Mouse (Mus musculus) olfactory bulb, adult 2 months (tissue): ENCODE data around the gene Wars. TPM values are rescaled to one million over a fixed set of nuclear protein-coding genes. Genes with fewer than 3 reads are reported as not detected.

ENCODE experiments used
- H3K27ac ChIP-seq: fragments of 200-500 bp; 2 replicates; pipeline ENCODE4 v1.5.1; 2012; ENCODE audit warnings: low read depth, low read length; ENCODE audit not compliant: insufficient read depth
- H3K4me1 ChIP-seq: fragments of 200-500 bp; 2 replicates; pipeline ENCODE4 v1.6.1; 2012; ENCODE audit warnings: low read length; ENCODE audit not compliant: control insufficient read depth, insufficient read depth
- H3K4me3 ChIP-seq: fragments of 200-500 bp; 2 replicates; pipeline ENCODE4 v1.5.1; 2012; ENCODE audit warnings: mild to moderate bottlenecking, low read depth, low read length, moderate library complexity; ENCODE audit not compliant: insufficient read depth
- CTCF ChIP-seq: fragments of 200-500 bp; IDR thresholded peaks from 2 replicates; pipeline ENCODE4 v1.5.1; 2012; ENCODE audit warnings: low read depth, mild to moderate bottlenecking, low read length, moderate library complexity; ENCODE audit not compliant: insufficient read depth
- POLR2A ChIP-seq: fragments of 200-500 bp; IDR thresholded peaks from 2 replicates; pipeline ENCODE4 v1.6.1; 2012; ENCODE audit warnings: mild to moderate bottlenecking, low read depth, low read length, moderate library complexity; ENCODE audit not compliant: insufficient read depth
- WGBS: fragments of 180-500 bp; shearing (Covaris S2); methylation state at CpG from one replicate; pipeline ENCODE4 v1.1.7; 2018; 5-methylcytosine and 5-hydroxymethylcytosine counted together
- polyA plus RNA-seq: library from polyadenylated mRNA; stranded (reverse); fragments of >200 nt; gene quantifications from 2 replicates; pipeline ENCODE4 v1.2.4, GENCODE M21; 2012; ENCODE audit warnings: low replicate concordance; ENCODE audit not compliant: missing spikeins, insufficient read depth, insufficient read length

Wars gene
- 429 TPM in 1 of 2 replicates, not detected in the other for polyA plus RNA-seq

- under 1% methylated on average over 58 of the region's 58 CpGs for WGBS
- Histone ChIP-seq H3K4me3 (peak within 1 kb of the TSS; percentile 71), H3K27ac (0 out of 2 replicates have a peak within 1 kb of the TSS, but pooled peaks have one; percentile 19), H3K4me1 (peaks cover 2% of the 10 kb centered on the region; the same call in 1 of the 2 replicates)
- TF ChIP-seq POLR2A = peak; percentile 53; the same call in 1 of the 2 replicates
- no peak for TF ChIP-seq CTCF
Measured at GRCm38 (mm10) chr12:108893715-108894431, at the start of gene Wars. TSS of gene Wars (minus strand) at chr12:108894174.

GRCm38 (mm10) chr12:108942203-108942923, 48.4 kb upstream of the Wars start:
- no peak overlapping the region for H3K4me3 ChIP-seq
- peak overlapping the region; percentile 68 for H3K27ac ChIP-seq
- peaks cover 28% of the 10 kb centered on the region for H3K4me1 ChIP-seq
- WGBS = 46% methylated on average over 14 of the region's 14 CpGs
- no peak for TF ChIP-seq POLR2A
- 0 out of 2 replicates have a peak, but pooled peaks have one; percentile 11 for TF ChIP-seq CTCF

GRCm38 (mm10) chr12:108941282-108941681, 47.3 kb upstream of the Wars start:
- no peak for TF ChIP-seq CTCF
- TF ChIP-seq POLR2A = no peak
- H3K4me3 ChIP-seq = no peak overlapping the region
- no peak overlapping the region for H3K27ac ChIP-seq
- 52% methylated on average over 2 of the region's 2 CpGs for WGBS
- peaks cover 35% of the 10 kb centered on the region for H3K4me1 ChIP-seq

GRCm38 (mm10) chr12:108940255-108940654, 46.3 kb upstream of the Wars start:
- H3K27ac ChIP-seq = no peak overlapping the region
- no peak overlapping the region for H3K4me3 ChIP-seq
- TF ChIP-seq CTCF = no peak
- TF ChIP-seq POLR2A = no peak
- H3K4me1 ChIP-seq = peaks cover 38% of the 10 kb centered on the region
- 67% methylated on average over 1 of the region's 1 CpGs for WGBS

DNA sequence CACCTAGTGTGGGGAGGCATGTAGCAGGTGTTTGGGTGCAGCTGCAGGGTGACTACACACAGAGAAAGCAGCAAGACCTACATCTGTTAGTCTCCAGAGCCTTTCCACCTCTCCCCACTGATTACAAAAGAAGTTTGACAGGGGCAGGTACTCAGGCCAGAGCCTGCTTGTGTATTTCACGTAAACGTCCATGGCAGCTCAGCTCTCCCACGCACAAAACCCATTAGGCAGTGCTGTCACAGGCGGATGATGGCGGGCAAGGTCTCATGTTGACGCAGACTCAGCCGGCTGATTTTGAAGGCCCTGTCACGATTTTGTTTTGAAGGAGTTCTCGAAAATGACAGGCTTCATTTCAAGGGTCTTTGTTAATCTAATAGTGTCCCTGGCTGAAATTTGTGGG, 45.3 kb upstream of the Wars start:
- Histone ChIP-seq H3K4me3 (no peak overlapping the region), H3K27ac (no peak overlapping the region), H3K4me1 (peaks cover 38% of the 10 kb centered on the region)
- TF ChIP-seq CTCF (no peak), POLR2A (no peak)
- 88% methylated on average over 9 of the region's 9 CpGs for WGBS

DNA sequence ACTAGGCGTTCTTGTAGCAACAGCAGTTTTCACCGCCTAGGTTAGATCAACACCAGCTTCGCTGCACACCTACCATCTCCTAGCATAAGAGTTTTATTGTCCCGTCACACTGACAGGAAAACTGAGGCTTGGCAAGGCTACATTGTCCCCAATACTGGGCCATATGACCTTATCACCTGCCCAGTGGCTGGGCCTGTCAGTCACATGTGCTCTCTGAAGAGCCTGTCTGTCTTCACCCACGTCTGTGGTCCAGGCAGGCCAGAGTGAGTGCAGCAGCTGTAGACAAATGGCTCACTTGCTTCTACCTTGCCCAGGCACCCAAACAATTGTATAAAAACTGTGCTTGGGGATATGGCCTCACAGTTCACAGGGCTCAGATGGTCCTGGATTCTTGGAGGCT, 44.9 kb upstream of the Wars start:
- Histone ChIP-seq H3K4me1 (peaks cover 42% of the 10 kb centered on the region), H3K4me3 (no peak overlapping the region), H3K27ac (no peak overlapping the region)
- no peak for TF ChIP-seq CTCF
- 92% methylated on average over 5 of the region's 5 CpGs for WGBS

GRCm38 (mm10) chr12:108937506-108937905, 43.5 kb upstream of the Wars start:
- H3K4me1 ChIP-seq = peaks cover 36% of the 10 kb centered on the region
- no peak overlapping the region for H3K4me3 ChIP-seq
- WGBS = 93% methylated on average over 4 of the region's 4 CpGs
- H3K27ac ChIP-seq = 0 out of 2 replicates have a peak overlapping the region, but pooled peaks have one; percentile 22
- TF ChIP-seq CTCF = no peak
- TF ChIP-seq POLR2A = no peak

DNA sequence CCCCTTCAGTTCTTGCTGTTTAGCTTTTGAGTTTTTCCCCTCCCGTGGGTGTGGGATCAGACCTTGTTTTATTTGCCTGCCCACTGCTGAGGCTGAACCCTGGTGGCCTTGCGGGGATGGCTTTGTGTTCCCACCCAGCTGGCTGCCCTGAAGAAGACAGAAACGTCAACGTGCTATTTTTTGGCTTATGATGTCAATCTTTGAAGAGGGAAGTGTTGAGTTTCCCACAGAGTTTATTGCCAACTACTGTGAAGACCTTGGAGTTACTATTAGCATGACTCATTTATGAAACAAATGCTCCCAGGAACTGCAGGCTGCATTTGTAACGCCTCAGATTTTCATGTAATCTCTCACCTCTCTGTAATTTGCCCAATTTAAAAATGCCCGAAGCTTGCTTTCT, 42.9 kb upstream of the Wars start:
- TF ChIP-seq CTCF (no peak), POLR2A (no peak)
- WGBS = 20% methylated on average over 6 of the region's 6 CpGs
- peaks cover 32% of the 10 kb centered on the region for H3K4me1 ChIP-seq
- peak overlapping the region; percentile 8; the same call in 1 of the 2 replicates for H3K27ac ChIP-seq
- no peak overlapping the region for H3K4me3 ChIP-seq

GRCm38 (mm10) chr12:108934231-108934630, 40.3 kb upstream of the Wars start:
- Histone ChIP-seq H3K4me3 (no peak overlapping the region), H3K4me1 (peaks cover 30% of the 10 kb centered on the region), H3K27ac (no peak overlapping the region)
- 73% methylated on average over 6 of the region's 6 CpGs for WGBS
- no peak for TF ChIP-seq CTCF
- TF ChIP-seq POLR2A = no peak
